8 mouse cellular contexts compared by ENCODE assay signal in genomic region chr7:40086236-40086635, GRCm38 (mm10).
A peak's percentile ranks its signal among the peaks of the same experiment; 100 is the strongest.
DNase-seq lines count a peak whose midpoint lies in the region; ATAC-seq and TF ChIP-seq lines count a peak whose summit lies in the region.

No protein-coding gene starts in this region.

- no peaks in the 10 kb centered on the region for H3K36me3 ChIP-seq in heart, adult 2 months (ENCODE audit: control insufficient read depth, insufficient read depth, low read length)
- no peaks in the 10 kb centered on the region for H3K36me3 ChIP-seq in heart, embryonic 11.5 days (ENCODE audit: control insufficient read depth, insufficient read depth, low read length)
- no peaks in the 10 kb centered on the region for H3K36me3 ChIP-seq in lung, embryonic 14.5 days (ENCODE audit: insufficient read depth)
- no peaks in the 10 kb centered on the region for H3K36me3 ChIP-seq in liver, embryonic 14.5 days (replicated peaks; ENCODE audit: control insufficient read depth, insufficient read depth, low read depth)

- no peaks in the 10 kb centered on the region for H3K4me1 ChIP-seq in heart, adult 2 months (ENCODE audit: control insufficient read depth, insufficient read depth, low read length)
- H3K4me1 ChIP-seq in heart, embryonic 11.5 days (ENCODE audit: control insufficient read depth, insufficient read depth, low read length) = no peaks in the 10 kb centered on the region
- no peaks in the 10 kb centered on the region for H3K4me1 ChIP-seq in lung, embryonic 14.5 days (ENCODE audit: insufficient read depth)
- H3K4me1 ChIP-seq in liver, embryonic 14.5 days (replicated peaks; ENCODE audit: control insufficient read depth in 2 of 2, insufficient read depth in 2 of 2, low read length in 1 of 2) = no peaks in the 10 kb centered on the region

- TF ChIP-seq POLR2A in heart, adult 2 months (IDR thresholded peaks at IDR 0.05; ENCODE audit: insufficient read depth, low read depth, low read length) = no peak

- TF ChIP-seq EP300 in heart, adult 2 months (IDR thresholded peaks at IDR 0.05; ENCODE audit: insufficient read depth, low read depth, low read length) = no peak
- no peak for TF ChIP-seq EP300 in liver, embryonic 14.5 days (IDR thresholded peaks at IDR 0.05; ENCODE audit: low read depth)

- no peaks in the 10 kb centered on the region for H3K9me3 ChIP-seq in heart, embryonic 11.5 days (replicated peaks; ENCODE audit: control insufficient read depth, low read length)
- no peaks in the 10 kb centered on the region for H3K9me3 ChIP-seq in lung, embryonic 14.5 days (ENCODE audit: low read depth, low read length)
- no peaks in the 10 kb centered on the region for H3K9me3 ChIP-seq in liver, embryonic 14.5 days (ENCODE audit: control insufficient read depth, low read length)

- no peak overlapping the region for H3K4me2 ChIP-seq in heart, embryonic 11.5 days
- H3K4me2 ChIP-seq in lung, embryonic 14.5 days = no peak overlapping the region
- H3K4me2 ChIP-seq in liver, embryonic 14.5 days (ENCODE audit: low read depth) = no peak overlapping the region

- no peak for ATAC-seq in heart, embryonic 11.5 days (replicated peaks; ENCODE audit: insufficient number of reproducible peaks, low FRiP score, low TSS enrichment)
- ATAC-seq in lung, embryonic 14.5 days (ENCODE audit: insufficient read depth) = no peak
- ATAC-seq in liver, embryonic 14.5 days (ENCODE audit: insufficient read depth) = no peak
- ATAC-seq in granulocyte monocyte progenitor cell, adult 5-6 weeks (replicated peaks; ENCODE audit: poor library complexity, severe bottlenecking) = no peak

- DNase-seq in heart, adult 2 months = no peak
- DNase-seq in lung, embryonic 14.5 days = peak; percentile 27
- no peak for DNase-seq in lung, postnatal 25 days (ENCODE audit: low spot score)
- DNase-seq in adrenal gland, adult 8-10 months = peak; percentile 4
- no peak for DNase-seq in liver, embryonic 14.5 days (ENCODE audit: low read depth in 3 of 3, low spot score in 3 of 3)
- no peak for DNase-seq in yolk sac, embryonic 10.5 days (ENCODE audit: low spot score)

- intact Hi-C loops in heart, adult 2 months (cut with DNase I) = loop anchor here (1.0 kb wide), 1 partner anchor 187 kb away; no protein-coding TSS in a partner anchor

- WGBS in heart, adult 2 months = 55% methylated on average over 2 of the region's 2 CpGs
- WGBS in heart, embryonic 11.5 days (ENCODE audit: insufficient replicate concordance) = 44% methylated on average over 2 of the region's 2 CpGs
- 62% methylated on average over 2 of the region's 2 CpGs for WGBS in lung, embryonic 14.5 days
- WGBS in liver, embryonic 14.5 days (ENCODE audit: insufficient replicate concordance) = 38% methylated on average over 2 of the region's 2 CpGs

- peak; percentile 70 for TF ChIP-seq CTCF in heart, adult 2 months (IDR thresholded peaks at IDR 0.05)
- peak; percentile 44; the same call in 1 of the 2 replicates for TF ChIP-seq CTCF in lung, embryonic 14.5 days (IDR thresholded peaks at IDR 0.05; ENCODE audit: low read depth)
- TF ChIP-seq CTCF in liver, embryonic 14.5 days (IDR thresholded peaks at IDR 0.05; ENCODE audit: low read depth) = peak; percentile 27; the same call in 1 of the 2 replicates

- H3K79me2 ChIP-seq in heart, adult 2 months (replicated peaks; ENCODE audit: control insufficient read depth, insufficient read depth, low read length) = no peaks in the 10 kb centered on the region

- H3K4me3 ChIP-seq in heart, adult 2 months = no peak overlapping the region
- no peak overlapping the region for H3K4me3 ChIP-seq in heart, embryonic 11.5 days (ENCODE audit: low read depth, low read length)
- no peak overlapping the region for H3K4me3 ChIP-seq in lung, embryonic 14.5 days (ENCODE audit: low read depth, low read length)
- no peak overlapping the region for H3K4me3 ChIP-seq in liver, embryonic 14.5 days (ENCODE audit: insufficient read depth in 1 of 2, low read depth in 2 of 2, low read length in 2 of 2)

- no peak overlapping the region for H3K27ac ChIP-seq in heart, adult 2 months
- no peak overlapping the region for H3K27ac ChIP-seq in heart, embryonic 11.5 days (ENCODE audit: low read depth, low read length)
- H3K27ac ChIP-seq in lung, embryonic 14.5 days (ENCODE audit: low read depth) = no peak overlapping the region
- H3K27ac ChIP-seq in liver, embryonic 14.5 days = no peak overlapping the region

- no peaks in the 10 kb centered on the region for H3K27me3 ChIP-seq in heart, adult 2 months (ENCODE audit: control insufficient read depth, insufficient read depth, low read length)
- no peaks in the 10 kb centered on the region for H3K27me3 ChIP-seq in heart, embryonic 11.5 days (ENCODE audit: control insufficient read depth, insufficient read depth, low read length)
- H3K27me3 ChIP-seq in lung, embryonic 14.5 days (ENCODE audit: insufficient read depth, low read length) = no peaks in the 10 kb centered on the region
- no peaks in the 10 kb centered on the region for H3K27me3 ChIP-seq in liver, embryonic 14.5 days (ENCODE audit: control insufficient read depth, insufficient read depth, low read length)

- H3K9ac ChIP-seq in heart, adult 2 months (ENCODE audit: low read depth, low read length) = no peak overlapping the region
- no peak overlapping the region for H3K9ac ChIP-seq in heart, embryonic 11.5 days (ENCODE audit: low read depth, low read length)
- no peak overlapping the region for H3K9ac ChIP-seq in lung, embryonic 14.5 days
- no peak overlapping the region for H3K9ac ChIP-seq in liver, embryonic 14.5 days (replicated peaks)

Comparison
In these comparisons a context has a peak if more than half of its experiments do, and no peak if none do; other contexts are left out.
1. DNase-seq: peak in lung, embryonic 14.5 days (single experiment) and adrenal gland, adult 8-10 months (single experiment); none in heart, adult 2 months (0 of 2), lung, postnatal 25 days (single experiment), liver, embryonic 14.5 days (0 of 3) and yolk sac, embryonic 10.5 days (single experiment).
2. Peak in every context shown above with its lines, with median percentiles within 50 percentile points of each other: CTCF ChIP-seq.